Mouse (Mus musculus) G1E-ER4 (cell line): Measurements from ENCODE around the gene Cdc42se2. TPM values are rescaled to one million over a fixed set of nuclear protein-coding genes. Genes with fewer than 3 reads are reported as not detected.

Experiments
- GATA1 ChIP-seq: IDR thresholded peaks from one replicate; pipeline ENCODE4 v1.8.0; 2012; ENCODE audit warnings: low read length, inconsistent platforms
- polyA plus RNA-seq: library from polyadenylated mRNA; stranded (reverse); fragments of >175 nt; gene quantifications from 2 replicates; pipeline ENCODE4 v1.2.3, GENCODE M21; 2012

Cdc42se2 gene
- polyA plus RNA-seq, 1 experiment: 5.6 TPM

- TF ChIP-seq GATA1: no peak
Observed at GRCm38 (mm10) chr11:54775628-54776366, 11.7 kb downstream of the Cdc42se2 start.

GRCm38 (mm10) chr11:54774282-54775078, 13.0 kb downstream of the Cdc42se2 start:
- no peak for TF ChIP-seq GATA1

GRCm38 (mm10) chr11:54771549-54771948, 15.9 kb downstream of the Cdc42se2 start:
- TF ChIP-seq GATA1: no peak

GRCm38 (mm10) chr11:54769843-54770242, 17.6 kb downstream of the Cdc42se2 start:
- no peak for TF ChIP-seq GATA1

GRCm38 (mm10) chr11:54768116-54768690, 19.3 kb downstream of the Cdc42se2 start:
- no peak for TF ChIP-seq GATA1

- TF ChIP-seq GATA1: no peak
Observed at GRCm38 (mm10) chr11:54764759-54765158, 22.7 kb downstream of the Cdc42se2 start.

GRCm38 (mm10) chr11:54764026-54764425, 23.4 kb downstream of the Cdc42se2 start:
- no peak for TF ChIP-seq GATA1

- TF ChIP-seq GATA1: no peak
Observed at GRCm38 (mm10) chr11:54762735-54763134, 24.7 kb downstream of the Cdc42se2 start.

- no peak for TF ChIP-seq GATA1
Observed at GRCm38 (mm10) chr11:54757993-54758392, 29.5 kb downstream of the Cdc42se2 start.

- no peak for TF ChIP-seq GATA1
Observed at GRCm38 (mm10) chr11:54755148-54755664, 32.3 kb downstream of the Cdc42se2 start.

- no peak for TF ChIP-seq GATA1
Observed at GRCm38 (mm10) chr11:54754301-54755147, 33.0 kb downstream of the Cdc42se2 start.

GRCm38 (mm10) chr11:54751502-54751901, 36.0 kb downstream of the Cdc42se2 start:
- TF ChIP-seq GATA1: no peak

- no peak for TF ChIP-seq GATA1
Observed at GRCm38 (mm10) chr11:54748891-54749290, 38.6 kb downstream of the Cdc42se2 start.

GRCm38 (mm10) chr11:54744231-54744630, 43.2 kb downstream of the Cdc42se2 start:
- TF ChIP-seq GATA1: no peak

GRCm38 (mm10) chr11:54741330-54741729, 46.1 kb downstream of the Cdc42se2 start:
- TF ChIP-seq GATA1: no peak
